Comparison of ENCODE assay signal across 18 mouse cellular contexts in the genomic region with DNA sequence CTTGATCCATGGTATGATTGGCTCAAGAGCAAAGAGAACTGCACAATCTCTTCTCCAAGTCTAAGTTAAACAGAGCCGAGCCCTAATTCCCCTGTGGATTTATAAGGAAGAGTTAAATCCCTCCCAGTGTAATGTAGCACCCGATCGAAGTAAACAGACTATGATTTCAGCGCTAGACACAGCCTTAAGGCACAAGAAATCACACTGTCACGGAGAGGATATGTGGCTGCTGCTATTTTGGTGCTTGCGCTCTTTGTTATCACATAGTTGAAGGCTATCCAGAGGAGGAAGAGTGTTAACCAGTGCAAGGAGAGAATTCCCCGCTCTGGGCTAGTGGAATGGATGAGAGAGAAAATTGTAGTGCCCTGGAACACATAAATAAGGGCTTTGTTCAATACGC.
DNase-seq lines count a peak whose midpoint lies in the region; ATAC-seq and TF ChIP-seq lines count a peak whose summit lies in the region.
"Had no signal": no experiment of that assay in that cellular context is flagged by ENCODE, and none has a peak within 500 bp of the region (broad histone marks: within the 10 kb centered on the region; RNA-seq: fewer than 3 reads in every experiment).

No protein-coding gene starts in this region.

- no peak overlapping the region for H3K27ac ChIP-seq in intestine, embryonic 14.5 days (ENCODE audit: low read depth)
- no peak overlapping the region for H3K27ac ChIP-seq in intestine, embryonic 15.5 days
- H3K27ac ChIP-seq in heart, embryonic 10.5 days = peak overlapping the region; percentile 66; the same call in 1 of the 2 replicates
- peak overlapping the region; percentile 19 for H3K27ac ChIP-seq in heart, embryonic 16.5 days (ENCODE audit: low read length)
- H3K27ac ChIP-seq in left cerebral cortex, adult 2 months = no peak overlapping the region
- H3K27ac ChIP-seq: embryonic facial prominence, embryonic 13.5 days; limb, embryonic 12.5 days; liver, embryonic 12.5 days had no signal

- 49% methylated on average over 8 of the region's 8 CpGs for WGBS in intestine, embryonic 14.5 days
- 36% methylated on average over 8 of the region's 8 CpGs for WGBS in intestine, embryonic 15.5 days
- WGBS in heart, embryonic 10.5 days = 42% methylated on average over 8 of the region's 8 CpGs
- WGBS in heart, embryonic 16.5 days = 34% methylated on average over 8 of the region's 8 CpGs

- no peaks in the 10 kb centered on the region for H3K36me3 ChIP-seq in intestine, embryonic 14.5 days (ENCODE audit: control insufficient read depth, insufficient read depth, low read length)
- no peaks in the 10 kb centered on the region for H3K36me3 ChIP-seq in intestine, embryonic 15.5 days
- H3K36me3 ChIP-seq in heart, embryonic 10.5 days = no peaks in the 10 kb centered on the region
- no peaks in the 10 kb centered on the region for H3K36me3 ChIP-seq in heart, embryonic 16.5 days (ENCODE audit: control insufficient read depth, insufficient read depth)
- H3K36me3 ChIP-seq: embryonic facial prominence, embryonic 13.5 days; limb, embryonic 12.5 days; liver, embryonic 12.5 days had no signal

- peak; percentile 55 for DNase-seq in intestine, embryonic 14.5 days (ENCODE audit: low spot score)
- no peak for DNase-seq in heart, embryonic 10.5 days (ENCODE audit: low spot score)
- no peak for DNase-seq in cerebellum, postnatal 36 days
- no peak for DNase-seq in cerebellum, adult 18-20 months
- no peak for DNase-seq in left cerebral cortex, adult 2 months (ENCODE audit: extremely low spot score in 1 of 2, low spot score in 2 of 2)
- DNase-seq: adrenal gland, postnatal 36 days; cerebellum, adult 9-10 months; kidney, adult 11 months; lung, adult 2 months; retina, postnatal 1 day had no signal

- TF ChIP-seq CTCF in left cerebral cortex, adult 2 months (IDR thresholded peaks at IDR 0.05) = no peak

- no peak overlapping the region for H3K4me3 ChIP-seq in intestine, embryonic 14.5 days (ENCODE audit: low read depth, low read length)
- H3K4me3 ChIP-seq in intestine, embryonic 15.5 days (replicated peaks) = no peak overlapping the region
- peak overlapping the region; percentile 25; the same call in 1 of the 2 replicates for H3K4me3 ChIP-seq in heart, embryonic 10.5 days
- peak overlapping the region; percentile 28 for H3K4me3 ChIP-seq in heart, embryonic 16.5 days (ENCODE audit: low read length)
- no peak overlapping the region for H3K4me3 ChIP-seq in left cerebral cortex, adult 2 months
- H3K4me3 ChIP-seq: embryonic facial prominence, embryonic 13.5 days; limb, embryonic 12.5 days; liver, embryonic 12.5 days; megakaryocyte, embryonic 14.5 days had no signal

- intact Hi-C loops in left cerebral cortex, adult 2 months (cut with DNase I) = no loop called here

- no peaks in the 10 kb centered on the region for H3K9me3 ChIP-seq in intestine, embryonic 14.5 days (ENCODE audit: control insufficient read depth, low read length)
- no peaks in the 10 kb centered on the region for H3K9me3 ChIP-seq in intestine, embryonic 15.5 days
- H3K9me3 ChIP-seq in heart, embryonic 10.5 days = no peaks in the 10 kb centered on the region
- H3K9me3 ChIP-seq in heart, embryonic 16.5 days (replicated peaks; ENCODE audit: control insufficient read depth, low read length) = no peaks in the 10 kb centered on the region
- H3K9me3 ChIP-seq: embryonic facial prominence, embryonic 13.5 days; limb, embryonic 12.5 days; liver, embryonic 12.5 days had no signal

- ATAC-seq in intestine, embryonic 14.5 days (replicated peaks; ENCODE audit: low FRiP score, low TSS enrichment, low read depth) = no peak
- ATAC-seq in intestine, embryonic 15.5 days = no peak
- 0 out of 2 replicates have a peak, but pooled peaks have one; percentile 55 for ATAC-seq in heart, embryonic 16.5 days (replicated peaks; ENCODE audit: extremely low read depth, insufficient read depth, low FRiP score)
- ATAC-seq: forebrain, embryonic 16.5 days; hindbrain, embryonic 16.5 days; liver, embryonic 12.5 days had no signal

- no peaks in the 10 kb centered on the region for H3K27me3 ChIP-seq in intestine, embryonic 14.5 days (replicated peaks; ENCODE audit: control insufficient read depth, insufficient read depth, low read length)
- no peaks in the 10 kb centered on the region for H3K27me3 ChIP-seq in intestine, embryonic 15.5 days (replicated peaks)
- H3K27me3 ChIP-seq in heart, embryonic 10.5 days (ENCODE audit: insufficient read depth, poor library complexity, severe bottlenecking) = no peaks in the 10 kb centered on the region
- no peaks in the 10 kb centered on the region for H3K27me3 ChIP-seq in heart, embryonic 16.5 days (ENCODE audit: control insufficient read depth, insufficient read depth, low read length)
- H3K27me3 ChIP-seq: embryonic facial prominence, embryonic 13.5 days; limb, embryonic 12.5 days; liver, embryonic 12.5 days; megakaryocyte, embryonic 14.5 days had no signal

- no peaks in the 10 kb centered on the region for H3K4me1 ChIP-seq in intestine, embryonic 14.5 days (replicated peaks; ENCODE audit: control insufficient read depth, insufficient read depth, low read length)
- no peaks in the 10 kb centered on the region for H3K4me1 ChIP-seq in intestine, embryonic 15.5 days (replicated peaks)
- H3K4me1 ChIP-seq in heart, embryonic 10.5 days = no peaks in the 10 kb centered on the region; the same call in 1 of the 2 replicates
- H3K4me1 ChIP-seq in heart, embryonic 16.5 days (ENCODE audit: control insufficient read depth, insufficient read depth, low read length) = peaks cover 2% of the 10 kb centered on the region; the same call in 1 of the 2 replicates
- H3K4me1 ChIP-seq: limb, embryonic 12.5 days; liver, embryonic 12.5 days; megakaryocyte, embryonic 14.5 days had no signal

- no peak overlapping the region for H3K4me2 ChIP-seq in intestine, embryonic 14.5 days (ENCODE audit: low read length)
- H3K4me2 ChIP-seq in intestine, embryonic 15.5 days (replicated peaks) = no peak overlapping the region
- peak overlapping the region; percentile 56 for H3K4me2 ChIP-seq in heart, embryonic 16.5 days (ENCODE audit: low read depth, low read length)
- H3K4me2 ChIP-seq: embryonic facial prominence, embryonic 13.5 days; limb, embryonic 12.5 days; liver, embryonic 12.5 days had no signal

- no peak overlapping the region for H3K9ac ChIP-seq in intestine, embryonic 14.5 days (ENCODE audit: low read length)
- H3K9ac ChIP-seq in intestine, embryonic 15.5 days = no peak overlapping the region
- no peak overlapping the region for H3K9ac ChIP-seq in heart, embryonic 16.5 days (ENCODE audit: low read length)
- H3K9ac ChIP-seq: embryonic facial prominence, embryonic 13.5 days; limb, embryonic 12.5 days; liver, embryonic 12.5 days had no signal

Comparison
In these comparisons a context has a peak if more than half of its experiments do, and no peak if none do; other contexts are left out.
1. H3K27ac ChIP-seq: peak in heart, embryonic 10.5 days (single experiment) and heart, embryonic 16.5 days (single experiment); none in intestine, embryonic 14.5 days (single experiment), intestine, embryonic 15.5 days (single experiment) and left cerebral cortex, adult 2 months (single experiment).
2. H3K4me3 ChIP-seq: peak in heart, embryonic 10.5 days (single experiment) and heart, embryonic 16.5 days (single experiment); none in intestine, embryonic 14.5 days (single experiment), intestine, embryonic 15.5 days (single experiment) and left cerebral cortex, adult 2 months (single experiment).